Mouse (Mus musculus): Measurements from ENCODE around the gene Gng3. TPM values are rescaled to one million over a fixed set of nuclear protein-coding genes. Genes with fewer than 3 reads are reported as not detected.
"Not testable (repeated sequence)": the region's sequence is repeated elsewhere in the genome, so short reads cannot be mapped to it uniquely, and the experiment has no call there.

Gng3 gene
- polyA plus RNA-seq, 1 experiment from 2014 or later = 306 TPM

DNA sequence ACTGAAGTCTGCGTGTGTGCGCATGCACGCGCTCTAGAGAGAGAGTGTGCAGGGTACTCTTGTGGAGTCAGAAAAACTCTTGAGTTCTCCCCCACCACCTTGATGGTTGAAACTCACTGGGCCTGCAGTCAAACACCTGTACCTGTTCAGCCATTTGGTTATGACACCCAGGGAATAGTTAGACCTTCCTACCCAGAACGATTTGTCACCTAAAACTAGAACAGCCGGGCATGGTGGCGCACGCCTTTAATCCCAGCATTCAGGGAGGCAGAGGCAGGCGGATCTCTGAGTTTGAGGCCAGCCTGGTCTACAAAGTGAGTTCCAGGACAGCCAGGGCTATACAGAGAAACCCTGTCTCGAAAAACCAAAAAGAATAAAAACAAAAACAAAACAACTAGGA is 2.7 kb downstream of the Gng3 start:
- not testable (repeated sequence) for H3K27me3 ChIP-seq (replicated peaks; ENCODE audit: control insufficient read depth, insufficient read depth, low read length); H3K9ac ChIP-seq (replicated peaks; ENCODE audit: low read depth, low read length); H3K4me3 ChIP-seq (replicated peaks; ENCODE audit: low read length); H3K4me2 ChIP-seq (ENCODE audit: low read length); H3K27ac ChIP-seq (ENCODE audit: low read length); H3K9me3 ChIP-seq (ENCODE audit: control insufficient read depth, low read length); ATAC-seq
- Histone ChIP-seq H3K4me1 (replicated peaks; ENCODE audit: control insufficient read depth, insufficient read depth, low read length) (peaks cover 20% of the 10 kb centered on the region), H3K36me3 (ENCODE audit: control insufficient read depth, insufficient read depth) (peaks cover 17% of the 10 kb centered on the region)
- 98% methylated on average over 10 of the region's 10 CpGs for WGBS

GRCm38 (mm10) chr19:8832971-8833370 is 6.0 kb downstream of the Gng3 start:
- Histone ChIP-seq H3K27ac (ENCODE audit: low read length) (no peak overlapping the region), H3K9ac (replicated peaks; ENCODE audit: low read depth, low read length) (no peak overlapping the region), H3K36me3 (ENCODE audit: control insufficient read depth, insufficient read depth) (peaks cover 49% of the 10 kb centered on the region), H3K4me2 (ENCODE audit: low read length) (no peak overlapping the region), H3K4me1 (replicated peaks; ENCODE audit: control insufficient read depth, insufficient read depth, low read length) (no peaks in the 10 kb centered on the region), H3K9me3 (ENCODE audit: control insufficient read depth, low read length) (no peaks in the 10 kb centered on the region), H3K4me3 (replicated peaks; ENCODE audit: low read length) (no peak overlapping the region), H3K27me3 (replicated peaks; ENCODE audit: control insufficient read depth, insufficient read depth, low read length) (no peaks in the 10 kb centered on the region)
- ATAC-seq = no peak
- 87% methylated on average over 4 of the region's 4 CpGs for WGBS

DNA sequence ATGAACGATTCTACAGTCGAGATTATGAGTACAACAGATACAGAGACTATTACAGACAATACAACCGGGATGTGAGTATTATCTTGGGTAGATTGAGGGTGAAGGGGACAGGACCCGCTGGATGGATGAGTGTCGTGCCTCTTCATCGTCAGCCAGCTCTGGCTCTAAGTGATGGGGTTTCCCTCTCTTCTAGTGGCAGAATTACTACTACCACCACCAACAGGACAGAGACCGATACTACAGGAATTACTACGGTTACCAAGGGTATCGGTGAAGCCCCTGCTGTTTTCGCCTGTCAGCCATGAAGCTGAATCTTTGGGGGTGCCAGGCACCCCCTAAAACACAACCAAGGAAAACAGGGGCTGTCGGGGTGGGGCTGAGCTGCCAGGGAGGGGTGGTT is 7.7 kb downstream of the Gng3 start:
- no peak overlapping the region for H3K27ac ChIP-seq (ENCODE audit: low read length)
- no peak overlapping the region for H3K9ac ChIP-seq (replicated peaks; ENCODE audit: low read depth, low read length)
- H3K4me3 ChIP-seq (replicated peaks; ENCODE audit: low read length) = no peak overlapping the region
- no peaks in the 10 kb centered on the region for H3K9me3 ChIP-seq (ENCODE audit: control insufficient read depth, low read length)
- no peaks in the 10 kb centered on the region for H3K27me3 ChIP-seq (replicated peaks; ENCODE audit: control insufficient read depth, insufficient read depth, low read length)
- H3K36me3 ChIP-seq (ENCODE audit: control insufficient read depth, insufficient read depth) = peaks cover 65% of the 10 kb centered on the region
- WGBS = 80% methylated on average over 11 of the region's 11 CpGs
- no peaks in the 10 kb centered on the region for H3K4me1 ChIP-seq (replicated peaks; ENCODE audit: control insufficient read depth, insufficient read depth, low read length)
- 0 out of 2 replicates have a peak, but pooled peaks have one; percentile 7 for ATAC-seq
- H3K4me2 ChIP-seq (ENCODE audit: low read length) = no peak overlapping the region

- Histone ChIP-seq H3K4me3 (replicated peaks; ENCODE audit: low read length) (no peak overlapping the region), H3K27ac (ENCODE audit: low read length) (no peak overlapping the region; the same call in 1 of the 2 replicates), H3K9me3 (ENCODE audit: control insufficient read depth, low read length) (no peaks in the 10 kb centered on the region), H3K36me3 (ENCODE audit: control insufficient read depth, insufficient read depth) (peaks cover 70% of the 10 kb centered on the region), H3K4me2 (ENCODE audit: low read length) (no peak overlapping the region), H3K27me3 (replicated peaks; ENCODE audit: control insufficient read depth, insufficient read depth, low read length) (no peaks in the 10 kb centered on the region), H3K9ac (replicated peaks; ENCODE audit: low read depth, low read length) (no peak overlapping the region), H3K4me1 (replicated peaks; ENCODE audit: control insufficient read depth, insufficient read depth, low read length) (no peaks in the 10 kb centered on the region)
- 70% methylated on average over 8 of the region's 8 CpGs for WGBS
- ATAC-seq = peak; percentile 31; the same call in 1 of the 2 replicates
These were observed 8.3 kb downstream of the Gng3 start for GRCm38 (mm10) chr19:8830664-8831063.

- WGBS = 83% methylated on average over 8 of the region's 8 CpGs
- Histone ChIP-seq H3K4me3 (replicated peaks; ENCODE audit: low read length) (no peak within 1 kb of the TSS), H3K27me3 (replicated peaks; ENCODE audit: control insufficient read depth, insufficient read depth, low read length) (no peaks in the 10 kb centered on the region), H3K27ac (ENCODE audit: low read length) (no peak within 1 kb of the TSS; the same call in 1 of the 2 replicates), H3K9me3 (ENCODE audit: control insufficient read depth, low read length) (no peaks in the 10 kb centered on the region), H3K4me2 (ENCODE audit: low read length) (no peak within 1 kb of the TSS), H3K4me1 (replicated peaks; ENCODE audit: control insufficient read depth, insufficient read depth, low read length) (no peaks in the 10 kb centered on the region), H3K36me3 (ENCODE audit: control insufficient read depth, insufficient read depth) (peaks cover 76% of the 10 kb centered on the region), H3K9ac (replicated peaks; ENCODE audit: low read depth, low read length) (no peak within 1 kb of the TSS)
- no peak for ATAC-seq
These were observed 9.3 kb downstream of the Gng3 start, which contains the start of gene AC129217.1 for GRCm38 (mm10) chr19:8829660-8830059. AC129217.1 (plus strand) TSS chr19:8829773.

GRCm38 (mm10) chr19:8822696-8823095 is 16.3 kb downstream of the Gng3 start:
- peak overlapping the region; percentile 11 for H3K4me3 ChIP-seq (replicated peaks; ENCODE audit: low read length)
- H3K9ac ChIP-seq (replicated peaks; ENCODE audit: low read depth, low read length) = 0 out of 2 replicates have a peak overlapping the region, but pooled peaks have one; percentile 15
- no peaks in the 10 kb centered on the region for H3K27me3 ChIP-seq (replicated peaks; ENCODE audit: control insufficient read depth, insufficient read depth, low read length)
- H3K27ac ChIP-seq (ENCODE audit: low read length) = no peak overlapping the region
- peaks cover 27% of the 10 kb centered on the region for H3K4me1 ChIP-seq (replicated peaks; ENCODE audit: control insufficient read depth, insufficient read depth, low read length)
- ATAC-seq = no peak
- H3K36me3 ChIP-seq (ENCODE audit: control insufficient read depth, insufficient read depth) = peaks cover 31% of the 10 kb centered on the region
- WGBS = 68% methylated on average over 8 of the region's 8 CpGs
- H3K9me3 ChIP-seq (ENCODE audit: control insufficient read depth, low read length) = no peaks in the 10 kb centered on the region
- H3K4me2 ChIP-seq (ENCODE audit: low read length) = peak overlapping the region; percentile 78

DNA sequence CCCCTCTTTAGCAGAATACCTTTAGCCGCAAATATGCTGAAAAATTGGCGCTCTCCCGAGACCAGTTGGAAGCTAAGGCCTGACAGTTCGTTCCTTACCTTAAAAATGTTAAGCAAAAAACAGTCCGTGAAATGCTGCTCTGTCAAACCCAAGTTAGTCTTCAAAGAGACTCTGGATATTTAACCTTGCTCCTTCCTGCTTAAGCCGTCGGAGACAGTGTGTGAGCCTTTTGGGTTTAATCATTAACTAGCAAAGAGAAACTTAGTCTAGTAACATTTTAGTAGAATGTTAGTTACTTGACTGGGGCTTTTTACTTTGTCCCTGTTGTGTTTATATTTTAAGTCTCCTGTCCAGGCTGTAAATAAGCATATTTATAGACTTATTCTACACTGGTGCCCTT is 17.8 kb downstream of the Gng3 start:
- Histone ChIP-seq H3K4me3 (replicated peaks; ENCODE audit: low read length) (peak overlapping the region; percentile 99), H3K27ac (ENCODE audit: low read length) (no peak overlapping the region; the same call in 1 of the 2 replicates), H3K9me3 (ENCODE audit: control insufficient read depth, low read length) (no peaks in the 10 kb centered on the region), H3K9ac (replicated peaks; ENCODE audit: low read depth, low read length) (peak overlapping the region; percentile 93), H3K4me2 (ENCODE audit: low read length) (peak overlapping the region; percentile 78), H3K27me3 (replicated peaks; ENCODE audit: control insufficient read depth, insufficient read depth, low read length) (no peaks in the 10 kb centered on the region), H3K36me3 (ENCODE audit: control insufficient read depth, insufficient read depth) (peaks cover 16% of the 10 kb centered on the region), H3K4me1 (replicated peaks; ENCODE audit: control insufficient read depth, insufficient read depth, low read length) (peaks cover 39% of the 10 kb centered on the region)
- WGBS = 1% methylated on average over 7 of the region's 7 CpGs
- ATAC-seq = no peak

DNA sequence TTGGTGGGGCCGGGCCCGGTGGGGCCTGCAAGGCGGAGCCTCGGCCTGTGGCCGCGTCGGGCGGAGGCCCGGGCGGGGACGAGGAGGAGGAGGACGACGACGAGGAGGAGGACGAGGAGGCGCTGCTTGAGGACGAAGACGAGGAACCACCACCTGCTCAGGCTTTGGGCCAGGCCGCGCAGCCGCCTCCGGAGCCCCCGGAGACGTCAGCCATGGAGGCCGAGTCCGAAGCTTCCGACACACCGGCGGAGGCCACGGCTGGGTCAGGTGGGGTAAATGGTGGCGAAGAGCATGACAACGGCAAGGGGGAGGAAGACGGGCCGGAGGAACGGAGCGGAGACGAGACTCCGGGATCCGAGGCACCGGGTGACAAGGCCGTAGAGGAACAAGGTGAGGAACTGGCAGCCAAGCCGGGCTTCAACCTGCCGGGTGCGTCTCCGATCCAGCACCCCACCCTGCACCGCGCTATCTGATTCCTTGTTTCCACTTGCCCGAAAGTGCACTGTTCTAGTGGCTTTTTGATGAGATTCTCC is 18.5 kb downstream of the Gng3 start:
- Histone ChIP-seq H3K4me2 (ENCODE audit: low read length) (peak overlapping the region; percentile 78), H3K4me1 (replicated peaks; ENCODE audit: control insufficient read depth, insufficient read depth, low read length) (peaks cover 45% of the 10 kb centered on the region), H3K36me3 (ENCODE audit: control insufficient read depth, insufficient read depth) (peaks cover 11% of the 10 kb centered on the region), H3K9me3 (ENCODE audit: control insufficient read depth, low read length) (no peaks in the 10 kb centered on the region), H3K27ac (ENCODE audit: low read length) (peak overlapping the region; percentile 100), H3K9ac (replicated peaks; ENCODE audit: low read depth, low read length) (peak overlapping the region; percentile 93), H3K4me3 (replicated peaks; ENCODE audit: low read length) (peak overlapping the region; percentile 99), H3K27me3 (replicated peaks; ENCODE audit: control insufficient read depth, insufficient read depth, low read length) (no peaks in the 10 kb centered on the region)
- 0% methylated on average over 48 of the region's 48 CpGs for WGBS
- ATAC-seq = peak; percentile 7

- H3K4me2 ChIP-seq (ENCODE audit: low read length) = peak within 1 kb of the TSS; percentile 92
- H3K9me3 ChIP-seq (ENCODE audit: control insufficient read depth, low read length) = no peaks in the 10 kb centered on the region
- H3K9ac ChIP-seq (replicated peaks; ENCODE audit: low read depth, low read length) = peak within 1 kb of the TSS; percentile 93
- peak within 1 kb of the TSS; percentile 100 for H3K27ac ChIP-seq (ENCODE audit: low read length)
- H3K36me3 ChIP-seq (ENCODE audit: control insufficient read depth, insufficient read depth) = peaks cover 5% of the 10 kb centered on the region
- WGBS = under 1% methylated on average over 82 of the region's 83 CpGs
- no peaks in the 10 kb centered on the region for H3K27me3 ChIP-seq (replicated peaks; ENCODE audit: control insufficient read depth, insufficient read depth, low read length)
- H3K4me1 ChIP-seq (replicated peaks; ENCODE audit: control insufficient read depth, insufficient read depth, low read length) = peaks cover 47% of the 10 kb centered on the region
- ATAC-seq = peak; percentile 94
- peak within 1 kb of the TSS; percentile 99 for H3K4me3 ChIP-seq (replicated peaks; ENCODE audit: low read length)
These were observed 19.2 kb downstream of the Gng3 start, which contains the start of gene Hnrnpul2 for GRCm38 (mm10) chr19:8819596-8820423. Hnrnpul2 (plus strand) TSS chr19:8820010.
